Mouse (Mus musculus) left cerebral cortex, adult 11 months (tissue): ENCODE data around the gene 3110001I22Rik.
"Not testable (repeated sequence)": the region's sequence is repeated elsewhere in the genome, so short reads cannot be mapped to it uniquely, and the experiment has no call there.

Experiments used
- DNase-seq: peaks from one replicate; pipeline ENCODE4 v3.0.0; 2022; ENCODE audit warnings: low spot score

The 3110001I22Rik gene

GRCm38 (mm10) chr16:13671685-13672385 lies at the start of gene 3110001I22Rik, which contains the start of gene Bfar:
3110001I22Rik (plus strand) TSS chr16:13671929.
Bfar (plus strand) TSS chr16:13671858.
- DNase-seq, result peak; percentile 80

- DNase-seq, result no peak
These were observed 43.4 kb upstream of the 3110001I22Rik start for GRCm38 (mm10) chr16:13628345-13628744.

GRCm38 (mm10) chr16:13638198-13638597 lies 33.5 kb upstream of the 3110001I22Rik start:
- DNase-seq, result not testable (repeated sequence)

GRCm38 (mm10) chr16:13639508-13639907 lies 32.2 kb upstream of the 3110001I22Rik start:
- DNase-seq, result no peak

- no peak for DNase-seq
These were observed 31.7 kb upstream of the 3110001I22Rik start for GRCm38 (mm10) chr16:13640064-13640463.

GRCm38 (mm10) chr16:13644474-13644873 lies 27.3 kb upstream of the 3110001I22Rik start:
- no peak for DNase-seq

- no peak for DNase-seq
These were observed 25.8 kb upstream of the 3110001I22Rik start for GRCm38 (mm10) chr16:13645930-13646329.

GRCm38 (mm10) chr16:13658886-13659285 lies 12.8 kb upstream of the 3110001I22Rik start:
- DNase-seq, result no peak

GRCm38 (mm10) chr16:13660736-13661135 lies 11.0 kb upstream of the 3110001I22Rik start:
- no peak for DNase-seq

- peak; percentile 90 for DNase-seq
These were observed 3.8 kb upstream of the 3110001I22Rik start, which contains the start of gene Parn for GRCm38 (mm10) chr16:13667878-13668343. Parn (minus strand) TSS chr16:13668170.

GRCm38 (mm10) chr16:13668402-13669108 lies 3.2 kb upstream of the 3110001I22Rik start:
- DNase-seq, result no peak

GRCm38 (mm10) chr16:13669282-13669681 lies 2.4 kb upstream of the 3110001I22Rik start:
- DNase-seq, result no peak

GRCm38 (mm10) chr16:13670896-13671295 lies 833 bp upstream of the 3110001I22Rik start:
- not testable (repeated sequence) for DNase-seq

GRCm38 (mm10) chr16:13672386-13672898 lies 713 bp downstream of the 3110001I22Rik start:
- no peak for DNase-seq

GRCm38 (mm10) chr16:13673114-13673513 lies 1.4 kb downstream of the 3110001I22Rik start:
- DNase-seq, result no peak

- DNase-seq, result no peak
These were observed 2.8 kb downstream of the 3110001I22Rik start for GRCm38 (mm10) chr16:13674511-13674910.

- DNase-seq, result no peak
These were observed 7.0 kb downstream of the 3110001I22Rik start for GRCm38 (mm10) chr16:13678601-13679319.

GRCm38 (mm10) chr16:13698998-13699397 lies 27.3 kb downstream of the 3110001I22Rik start:
- no peak for DNase-seq

GRCm38 (mm10) chr16:13702184-13702583 lies 30.5 kb downstream of the 3110001I22Rik start:
- no peak for DNase-seq

- DNase-seq, result no peak
These were observed 32.9 kb downstream of the 3110001I22Rik start for GRCm38 (mm10) chr16:13704676-13705075.

GRCm38 (mm10) chr16:13714910-13715309 lies 43.2 kb downstream of the 3110001I22Rik start:
- DNase-seq, result no peak
